Mouse (Mus musculus) testis, adult 10 weeks (tissue): Measurements from ENCODE around the gene Rwdd2b. TPM values are rescaled to one million over a fixed set of nuclear protein-coding genes. Genes with fewer than 3 reads are reported as not detected.

Source experiments
- polyA plus RNA-seq: library from polyadenylated mRNA; stranded (reverse); fragments of 350-450 nt; fragmentation: Illumina TruSeq; extraction: RNeasy Lipid Tissue Mini Kit (QIAGEN cat#74804); gene quantifications from one replicate; pipeline ENCODE4 v1.2.3, GENCODE M21; 2014; ENCODE audit warnings: low read depth, low replicate concordance

The Rwdd2b gene
- polyA plus RNA-seq = 3.9 TPM

GRCm38 (mm10) chr16:87440184-87440686 lies at the start of gene Rwdd2b:
TSS of gene Rwdd2b (minus strand) at chr16:87440573.

GRCm38 (mm10) chr16:87454419-87455179 lies 14.2 kb upstream of the Rwdd2b start, which contains the start of gene Usp16:
TSS of gene Usp16 (plus strand) at chr16:87454703.

GRCm38 (mm10) chr16:87432033-87432814 lies 8.1 kb downstream of the Rwdd2b start, which contains the start of gene Ltn1:
TSS of gene Ltn1 (minus strand) at chr16:87432612.

Other genes with a start within 250 kb of the Rwdd2b start
- gene N6amt1, start 86.4 kb downstream of the Rwdd2b start, polyA plus RNA-seq = 10.1 TPM
- 89.8 TPM for gene Ltn1, start 8.0 kb downstream of the Rwdd2b start, polyA plus RNA-seq
- 418 TPM for gene Usp16, start 14.1 kb upstream of the Rwdd2b start, polyA plus RNA-seq
- gene Cct8, start 55.3 kb upstream of the Rwdd2b start, polyA plus RNA-seq = 394 TPM
- gene Map3k7cl, start 112.8 kb upstream of the Rwdd2b start, polyA plus RNA-seq = 2.1 TPM